Mouse (Mus musculus): ENCODE results near the gene Thoc6.

The Thoc6 gene

GRCm38 (mm10) chr17:23630195-23631020 lies 43.3 kb downstream of the Thoc6 start:
- DNase-seq (ENCODE audit: extremely low spot score) = peak; percentile 81

DNA sequence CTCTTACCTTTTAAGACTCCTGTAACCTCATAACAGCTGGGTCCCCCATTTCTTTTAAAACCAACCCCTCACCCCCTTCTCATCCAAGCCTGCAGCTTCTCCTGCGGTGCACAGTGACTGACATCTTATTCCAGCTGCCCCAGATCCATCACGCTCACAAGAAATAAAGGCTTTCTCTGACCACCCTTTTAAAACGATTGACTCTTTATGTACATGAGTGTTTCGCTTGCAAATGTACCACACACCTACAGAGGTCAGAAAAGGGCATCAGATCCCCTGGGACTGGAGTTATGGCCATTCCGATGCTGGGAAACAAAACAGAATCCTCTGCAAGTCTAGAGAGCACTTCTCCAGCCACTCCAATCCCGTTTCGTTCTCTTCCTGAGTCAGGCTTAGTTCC lies 45.9 kb downstream of the Thoc6 start:
- DNase-seq (ENCODE audit: extremely low spot score) = no peak

DNA sequence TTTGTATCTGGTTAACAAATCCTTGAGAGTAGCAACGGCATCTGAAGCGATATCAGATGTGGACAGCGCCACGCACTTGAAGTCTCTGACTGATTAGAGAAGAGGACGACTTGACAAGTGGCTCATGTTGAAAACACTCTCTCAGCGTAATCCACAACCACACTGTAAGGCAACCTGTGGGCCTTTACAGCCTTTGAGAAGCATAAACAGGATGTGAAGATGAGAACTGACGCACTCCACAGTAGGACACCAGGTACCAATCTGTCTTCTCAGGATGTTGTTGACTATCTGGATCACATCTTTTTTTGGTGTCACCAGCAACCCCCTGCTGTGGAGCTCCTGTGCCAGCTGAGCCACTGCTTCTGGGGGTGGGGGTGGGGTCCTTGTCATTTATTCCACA lies 53.3 kb downstream of the Thoc6 start:
- DNase-seq (ENCODE audit: extremely low spot score) = no peak
